Mouse (Mus musculus) testis, adult 2 months (tissue): Measurements from ENCODE around the gene Hspg2.

Experiments
- CTCF ChIP-seq: fragments of 200-500 bp; IDR thresholded peaks from 2 replicates; pipeline ENCODE4 v1.5.1; 2012; ENCODE audit warnings: low read depth, mild to moderate bottlenecking, inconsistent platforms, low read length, moderate library complexity; ENCODE audit not compliant: control insufficient read depth, insufficient read depth, insufficient replicate concordance
- POLR2A ChIP-seq: fragments of 200-500 bp; IDR thresholded peaks from 2 replicates; pipeline ENCODE4 v1.6.1; 2012; ENCODE audit warnings: low read depth, mild to moderate bottlenecking, inconsistent platforms, low read length, moderate library complexity; ENCODE audit not compliant: control insufficient read depth

- no peak for TF ChIP-seq CTCF
- TF ChIP-seq POLR2A: no peak
Observed at GRCm38 (mm10) chr4:137518746-137519145, 50.2 kb downstream of the Hspg2 start.
